Mouse (Mus musculus) hindbrain, embryonic 16.5 days (tissue): ENCODE results near the gene Omt2b. TPM values are rescaled to one million over a fixed set of nuclear protein-coding genes. Genes with fewer than 3 reads are reported as not detected.

ENCODE experiments used
- ATAC-seq: fragments of 200-750 bp; cut with Nextera tagmentation; 2 replicates; pipeline ENCODE4 v1.8.0; 2017; ENCODE audit warnings: moderate TSS enrichment, moderate library complexity
- H3K27ac ChIP-seq: fragments of 300-500 bp; sonication (generic); 2 replicates; pipeline ENCODE4 v1.5.1; 2014; ENCODE audit warnings: low read depth, mild to moderate bottlenecking, control low read depth, low read length, moderate library complexity
- H3K27me3 ChIP-seq: fragments of 300-500 bp; sonication (generic); replicated peaks from 2 replicates; pipeline ENCODE4 v1.6.1; 2014; ENCODE audit warnings: low read length; ENCODE audit not compliant: control insufficient read depth, insufficient read depth
- H3K36me3 ChIP-seq: fragments of 300-500 bp; sonication (generic); 2 replicates; pipeline ENCODE4 v1.6.1; 2014; ENCODE audit warnings: mild to moderate bottlenecking, low read length, moderate library complexity, mixed read lengths; ENCODE audit not compliant: control insufficient read depth, insufficient read depth
- H3K4me1 ChIP-seq: fragments of 300-500 bp; sonication (generic); 2 replicates; pipeline ENCODE4 v1.6.1; 2014; ENCODE audit warnings: low read depth, low read length; ENCODE audit not compliant: control insufficient read depth, insufficient read depth
- H3K4me2 ChIP-seq: fragments of 300-500 bp; sonication (generic); 2 replicates; pipeline ENCODE4 v1.6.1; 2014; ENCODE audit warnings: mild to moderate bottlenecking, low read length, control low read depth, moderate library complexity
- H3K4me3 ChIP-seq: fragments of 300-500 bp; sonication (generic); 2 replicates; pipeline ENCODE4 v1.5.1; 2014; ENCODE audit warnings: mild to moderate bottlenecking, low read length, control low read depth, moderate library complexity
- H3K9ac ChIP-seq: fragments of 300-500 bp; sonication (generic); 2 replicates; pipeline ENCODE4 v1.6.1; 2014; ENCODE audit warnings: low read depth, mild to moderate bottlenecking, control low read depth, low read length, moderate library complexity
- H3K9me3 ChIP-seq: fragments of 300-500 bp; sonication (generic); 2 replicates; pipeline ENCODE4 v1.6.1; 2014; ENCODE audit warnings: mild to moderate bottlenecking, low read length, moderate library complexity; ENCODE audit not compliant: control insufficient read depth
- WGBS: fragments of 180-500 bp; shearing (Covaris S2); extraction: QIAGEN DNeasy Blood & Tissue Kit; methylation state at CpG from one replicate; pipeline ENCODE4 v1.1.7; 2014; 5-methylcytosine and 5-hydroxymethylcytosine counted together
- polyA plus RNA-seq: library from polyadenylated mRNA; unstranded; fragments of >200 nt; fragmentation: Nextera tagmentation; extraction: Ambion mirVana; gene quantifications from 2 replicates; pipeline ENCODE4 v1.2.1, GENCODE M21; 2015

The Omt2b gene
- polyA plus RNA-seq, 1 experiment from 2014 or later = not detected

- Histone ChIP-seq H3K4me2 (no peak overlapping the region), H3K4me3 (no peak overlapping the region), H3K9me3 (no peaks in the 10 kb centered on the region), H3K9ac (no peak overlapping the region), H3K4me1 (peaks cover 5% of the 10 kb centered on the region), H3K36me3 (no peaks in the 10 kb centered on the region), H3K27ac (no peak overlapping the region), H3K27me3 (no peaks in the 10 kb centered on the region)
- no peak for ATAC-seq
- WGBS = 81% methylated on average over 10 of the region's 10 CpGs
These were observed 45.6 kb downstream of the Omt2b start for GRCm38 (mm10) chr9:78372827-78373504.

DNA sequence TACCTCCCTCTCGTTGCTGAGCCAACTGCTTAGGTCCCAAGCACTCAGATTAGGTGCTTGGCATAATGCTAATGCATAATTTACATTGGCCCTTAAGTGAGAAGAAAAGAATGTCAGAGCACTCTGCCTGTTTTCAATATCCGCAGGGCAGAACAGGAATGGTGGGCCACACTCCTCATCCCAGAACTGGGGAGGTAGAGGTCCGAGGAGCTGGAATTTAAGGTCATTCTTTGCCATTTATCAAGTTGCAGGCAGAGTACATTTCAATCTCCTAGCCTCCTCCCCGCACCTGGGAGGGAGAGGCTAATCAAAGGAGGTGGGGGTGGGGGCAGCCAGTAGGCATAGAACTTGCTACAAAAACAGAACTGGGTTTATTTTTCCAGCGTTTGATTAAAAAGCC, 47.0 kb downstream of the Omt2b start:
- Histone ChIP-seq H3K36me3 (no peaks in the 10 kb centered on the region), H3K27ac (no peak overlapping the region), H3K4me2 (no peak overlapping the region), H3K9me3 (no peaks in the 10 kb centered on the region), H3K4me1 (peaks cover 8% of the 10 kb centered on the region), H3K9ac (no peak overlapping the region), H3K4me3 (no peak overlapping the region), H3K27me3 (no peaks in the 10 kb centered on the region)
- ATAC-seq = no peak
- WGBS = 66% methylated on average over 5 of the region's 5 CpGs

- Histone ChIP-seq H3K4me1 (peaks cover 8% of the 10 kb centered on the region), H3K36me3 (no peaks in the 10 kb centered on the region), H3K4me3 (no peak overlapping the region), H3K9me3 (no peaks in the 10 kb centered on the region), H3K9ac (no peak overlapping the region), H3K27me3 (no peaks in the 10 kb centered on the region), H3K27ac (no peak overlapping the region), H3K4me2 (no peak overlapping the region)
- 71% methylated on average over 1 of the region's 1 CpGs for whole genome bisulfite sequencing
- ATAC-seq = no peak
These were observed 47.5 kb downstream of the Omt2b start for GRCm38 (mm10) chr9:78374885-78375389.

- H3K4me1 ChIP-seq = peaks cover 8% of the 10 kb centered on the region
- H3K9ac ChIP-seq = no peak overlapping the region
- no peak overlapping the region for H3K4me2 ChIP-seq
- H3K36me3 ChIP-seq = no peaks in the 10 kb centered on the region
- no peaks in the 10 kb centered on the region for H3K9me3 ChIP-seq
- H3K27me3 ChIP-seq = no peaks in the 10 kb centered on the region
- ATAC-seq = no peak
- 81% methylated on average over 4 of the region's 4 CpGs for WGBS
- no peak overlapping the region for H3K27ac ChIP-seq
- H3K4me3 ChIP-seq = no peak overlapping the region
These were observed 48.1 kb downstream of the Omt2b start for GRCm38 (mm10) chr9:78375486-78375885.

DNA sequence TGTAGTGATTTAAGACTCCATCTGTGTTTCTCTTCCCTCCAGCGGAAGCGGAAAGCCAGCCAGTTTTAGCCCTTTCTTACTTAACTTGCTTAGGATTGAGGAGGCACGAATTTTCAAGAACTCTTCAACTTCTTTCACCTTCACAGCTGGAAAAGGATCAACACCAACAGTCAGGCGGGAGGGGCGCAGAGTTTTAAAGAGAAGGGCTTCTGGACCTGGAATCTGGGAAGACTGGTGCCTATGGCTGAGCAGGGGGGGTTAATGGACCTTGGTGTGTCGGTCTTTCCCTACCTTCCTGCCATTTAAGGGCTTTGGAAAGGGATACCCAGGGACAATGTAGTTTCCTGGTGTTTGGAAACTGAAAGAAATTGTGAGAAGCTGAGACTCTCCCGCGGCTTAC, 50.2 kb downstream of the Omt2b start:
- Histone ChIP-seq H3K4me3 (peak overlapping the region; percentile 40), H3K4me1 (peaks cover 8% of the 10 kb centered on the region), H3K36me3 (no peaks in the 10 kb centered on the region), H3K4me2 (peak overlapping the region; percentile 56), H3K9me3 (no peaks in the 10 kb centered on the region), H3K27me3 (no peaks in the 10 kb centered on the region), H3K27ac (no peak overlapping the region), H3K9ac (peak overlapping the region; percentile 60; the same call in 1 of the 2 replicates)
- no peak for ATAC-seq
- 36% methylated on average over 8 of the region's 8 CpGs for WGBS

DNA sequence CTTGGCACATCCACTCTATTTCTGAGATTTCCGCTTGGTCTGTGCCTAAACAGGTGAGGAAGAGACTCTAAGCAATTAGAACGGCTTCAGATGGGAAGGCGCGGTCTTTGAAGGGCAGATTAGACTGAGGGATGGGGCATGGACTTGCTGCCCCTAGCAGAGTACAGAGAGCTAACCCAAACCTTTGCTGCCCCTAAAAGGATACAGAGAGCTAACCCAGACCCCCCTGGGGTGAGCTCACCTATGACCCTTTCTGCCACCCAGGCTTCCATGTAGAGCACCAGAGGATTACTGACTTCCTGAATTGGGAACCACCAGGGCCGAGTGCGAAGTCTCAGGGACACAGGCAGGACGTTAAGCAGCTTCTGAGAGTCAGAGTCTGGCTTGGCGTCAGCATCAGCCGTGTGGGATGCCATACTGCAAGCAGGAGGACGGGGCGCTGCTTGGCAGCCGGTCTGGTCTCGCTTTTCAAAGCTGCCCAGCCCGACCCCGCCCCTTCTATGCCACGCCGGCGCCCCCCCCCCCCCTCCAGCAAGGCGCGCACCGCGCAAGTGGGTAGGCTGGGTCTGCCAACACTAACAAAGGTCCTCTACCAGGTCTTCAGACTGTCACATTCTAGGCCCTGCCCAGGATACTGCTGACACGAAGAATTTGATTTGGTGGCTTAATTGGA, 50.9 kb downstream of the Omt2b start, which contains the start of gene Ooep:
Ooep (minus strand) TSS at position 613 of the 673 bp plus-strand sequence.
- no peaks in the 10 kb centered on the region for H3K27me3 ChIP-seq
- H3K4me3 ChIP-seq = peak within 1 kb of the TSS; percentile 40
- H3K4me1 ChIP-seq = peaks cover 8% of the 10 kb centered on the region
- H3K9me3 ChIP-seq = no peaks in the 10 kb centered on the region
- ATAC-seq = peak; percentile 96
- H3K36me3 ChIP-seq = no peaks in the 10 kb centered on the region
- peak within 1 kb of the TSS; percentile 60 for H3K9ac ChIP-seq
- peak within 1 kb of the TSS; percentile 26; the same call in 1 of the 2 replicates for H3K27ac ChIP-seq
- WGBS = 3% methylated on average over 22 of the region's 23 CpGs
- peak within 1 kb of the TSS; percentile 56 for H3K4me2 ChIP-seq

Other genes with a start within 250 kb of the Omt2b start
- gene Fbxo9, start 218.5 kb upstream of the Omt2b start, polyA plus RNA-seq = 79.8 and 88.4 TPM in 2 replicates
- 31.8 and 36.7 TPM in 2 replicates for gene Ick, start 218.4 kb upstream of the Omt2b start, polyA plus RNA-seq
- gene Gsta4, start 144.8 kb upstream of the Omt2b start, polyA plus RNA-seq = 28.5 and 30.6 TPM in 2 replicates
- not detected in 2 replicates for gene Gsta1, start 96.9 kb upstream of the Omt2b start, polyA plus RNA-seq
- gene Gm3776, start 70.5 kb upstream of the Omt2b start, polyA plus RNA-seq = not detected in 2 replicates
- gene Gm10639, start 37.7 kb upstream of the Omt2b start, polyA plus RNA-seq = not detected in 2 replicates
- gene Omt2a, start 12.8 kb upstream of the Omt2b start, polyA plus RNA-seq = not detected in 2 replicates
- gene Gsta2, start 28.2 kb downstream of the Omt2b start, polyA plus RNA-seq = not detected in 2 replicates
- gene Dppa5a, start 40.6 kb downstream of the Omt2b start, polyA plus RNA-seq = 4.5 and 6.4 TPM in 2 replicates
- 4.8 TPM in 2 replicates for gene Ooep, start 51.1 kb downstream of the Omt2b start, polyA plus RNA-seq
- gene Ddx43, start 68.2 kb downstream of the Omt2b start, polyA plus RNA-seq = 0.29 and 0.44 TPM in 2 replicates
- gene Cgas, start 115.6 kb downstream of the Omt2b start, polyA plus RNA-seq = 0.54 and 0.79 TPM in 2 replicates
- 27.9 and 30.0 TPM in 2 replicates for gene Mto1, start 120.6 kb downstream of the Omt2b start, polyA plus RNA-seq
- gene Gm17324, start 121.2 kb downstream of the Omt2b start, polyA plus RNA-seq = 1.8 and 2.3 TPM in 2 replicates
- gene Eef1a1, start 161.6 kb downstream of the Omt2b start, polyA plus RNA-seq = 2,954 and 2,983 TPM in 2 replicates